Mouse (Mus musculus): ENCODE measurements at regions not wholly inside any gene's neighbourhood (a gene's known extent, or its start where the extent isn't known, plus 50 kb on each side); places are given as distances from the start of the nearest gene placed in this dataset.

DNA sequence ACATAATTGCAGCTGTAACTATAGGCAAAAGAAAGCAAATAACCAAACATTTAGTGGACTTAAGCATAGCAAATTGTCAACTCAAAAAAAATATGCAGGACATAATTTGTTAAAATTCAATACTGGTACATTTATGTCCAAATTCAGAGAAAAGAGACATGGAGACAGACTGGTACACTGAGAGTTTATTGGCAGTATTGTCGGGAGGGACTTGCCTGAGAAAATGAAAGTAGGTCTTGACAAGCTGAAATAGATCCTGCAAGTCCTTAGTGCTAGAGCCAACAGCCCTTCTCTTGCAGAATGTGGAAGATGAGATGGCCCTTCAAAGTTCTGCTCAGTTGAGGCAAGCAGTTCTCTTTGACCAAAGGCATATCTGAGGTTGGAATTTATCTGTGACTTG, 74.5 kb upstream of the Mtap start:
- TF ChIP-seq CTCF (IDR thresholded peaks at IDR 0.05; ENCODE audit: low read depth), result no peak
- no peak for TF ChIP-seq EP300 (IDR thresholded peaks at IDR 0.05; ENCODE audit: low read depth)
